Mouse (Mus musculus) hindlimb bud, embryonic 11.5 days (tissue): ENCODE results near the gene Polr3gl.

ENCODE experiments used
- DNase-seq: peaks from one replicate; pipeline ENCODE4 v3.0.0-alpha.2; 2012; ENCODE audit warnings: low read depth, low spot score; ENCODE audit errors: extremely low spot score

Gene Polr3gl

DNA sequence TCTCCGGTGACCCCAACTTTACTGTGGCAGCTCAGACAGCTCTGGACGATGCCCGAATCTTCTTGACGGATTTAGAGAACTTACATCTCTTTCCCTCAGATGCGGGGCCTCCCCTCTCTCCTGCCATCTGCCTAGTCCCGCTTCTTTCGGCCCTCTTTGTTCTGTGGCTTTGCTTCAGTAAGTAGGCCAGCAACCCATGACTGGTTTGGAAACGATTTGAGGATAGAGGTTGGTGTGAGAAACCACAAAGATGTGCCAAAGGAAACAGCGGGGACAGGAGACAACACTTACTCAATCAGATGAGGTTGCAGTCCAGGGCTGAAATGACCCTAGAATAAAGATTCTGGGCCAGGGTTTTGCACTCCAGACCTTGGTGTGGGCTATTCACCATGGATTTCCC lies 65.5 kb downstream of the Polr3gl start:
- no peak for DNase-seq
